Comparison of ENCODE assay signal across 8 mouse cellular contexts in the genomic region with DNA sequence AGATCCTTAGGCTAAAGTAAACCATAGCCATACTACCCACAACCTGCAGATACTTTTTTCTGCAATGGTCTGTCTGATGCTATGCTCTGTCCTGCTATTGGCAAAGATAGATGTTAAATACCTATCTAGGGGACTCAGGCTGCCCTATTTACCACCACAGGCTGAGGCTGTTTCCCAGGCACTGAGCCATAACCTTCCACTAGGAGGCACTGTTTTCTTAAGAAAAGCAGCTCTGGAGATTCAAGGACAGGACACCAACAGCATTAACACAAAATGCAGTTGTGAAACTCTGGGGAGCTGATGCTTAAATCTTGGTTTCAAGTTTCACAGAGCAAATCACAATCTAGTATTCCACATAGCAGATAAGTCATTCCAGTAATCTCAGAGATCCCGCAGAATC.
DNase-seq lines count a peak whose midpoint lies in the region; ATAC-seq and TF ChIP-seq lines count a peak whose summit lies in the region.

No protein-coding gene starts in this region.

- DNase-seq in gastrocnemius, postnatal 10 days, result peak; percentile 41
- no peak for DNase-seq in gastrocnemius, postnatal 14 days
- peak; percentile 53 to 67 for DNase-seq in right cerebral cortex, adult 2 months (ENCODE audit: low spot score in 2 of 2)
- no peak for DNase-seq in right cerebral cortex, postnatal 14 days
- peak; percentile 12 for DNase-seq in c-Kit-negative CD71-positive TER-119-positive erythroid progenitor cells, embryonic 14.5 days (ENCODE audit: low read depth, low spot score)
- peak; percentile 45 for DNase-seq in forelimb bud, embryonic 11.5 days (ENCODE audit: low read depth, low spot score)
- peak; percentile 58 for DNase-seq in lung, postnatal 0 days (ENCODE audit: low spot score)
- peak; percentile 14 for DNase-seq in yolk sac, embryonic 10.5 days (ENCODE audit: low spot score)

- H3K36me3 ChIP-seq in lung, postnatal 0 days (ENCODE audit: insufficient read depth, low read length), result no peaks in the 10 kb centered on the region; the same call in 1 of the 2 replicates

- ATAC-seq in lung, postnatal 0 days, result no peak

- TF ChIP-seq CTCF in lung, postnatal 0 days (IDR thresholded peaks at IDR 0.05), result peak; percentile 72

- 42% methylated on average over 1 of the region's 1 CpGs for WGBS in lung, postnatal 0 days

- H3K4me3 ChIP-seq in lung, postnatal 0 days (ENCODE audit: low read depth, low read length), result no peak overlapping the region

- H3K27me3 ChIP-seq in lung, postnatal 0 days (replicated peaks; ENCODE audit: insufficient read depth, low read length), result no peaks in the 10 kb centered on the region

- no peak overlapping the region for H3K4me2 ChIP-seq in lung, postnatal 0 days (replicated peaks; ENCODE audit: low read depth, low read length)

- intact Hi-C loops in gastrocnemius, postnatal 14 days (cut with DNase I; ENCODE audit: low total_unique reads), result loop anchor here (5.0 kb wide), 1 partner anchor 226 kb away; no protein-coding TSS in a partner anchor

- no peak for TF ChIP-seq EP300 in lung, postnatal 0 days (IDR thresholded peaks at IDR 0.05)

- no peaks in the 10 kb centered on the region for H3K9me3 ChIP-seq in lung, postnatal 0 days (ENCODE audit: low read length)

- H3K9ac ChIP-seq in lung, postnatal 0 days (replicated peaks; ENCODE audit: low read depth), result no peak overlapping the region

- no peak overlapping the region for H3K27ac ChIP-seq in lung, postnatal 0 days (ENCODE audit: low read length)

- no peaks in the 10 kb centered on the region for H3K4me1 ChIP-seq in lung, postnatal 0 days (ENCODE audit: insufficient read depth, low read depth, low read length)

Comparison
In these comparisons a context has a peak if more than half of its experiments do, and no peak if none do; other contexts are left out.
1. DNase-seq: peak in gastrocnemius, postnatal 10 days (single experiment), right cerebral cortex, adult 2 months (2 of 2), c-Kit-negative CD71-positive TER-119-positive erythroid progenitor cells, embryonic 14.5 days (single experiment), forelimb bud, embryonic 11.5 days (single experiment), lung, postnatal 0 days (single experiment) and yolk sac, embryonic 10.5 days (single experiment); none in gastrocnemius, postnatal 14 days (single experiment) and right cerebral cortex, postnatal 14 days (single experiment).